Mouse (Mus musculus) thymus, adult 2 months (tissue): Measurements from ENCODE around the gene Jarid2. TPM values are rescaled to one million over a fixed set of nuclear protein-coding genes. Genes with fewer than 3 reads are reported as not detected.
A peak's percentile ranks its signal among the peaks of the same experiment; 100 is the strongest.

Source experiments
- DNase-seq: peaks from one replicate; pipeline ENCODE4 v3.0.0; 2021
- H3K27ac ChIP-seq: fragments of 200-500 bp; 2 replicates; pipeline ENCODE4 v1.5.1; 2012; ENCODE audit warnings: low read length, control low read depth; ENCODE audit not compliant: control insufficient read depth, insufficient read depth
- H3K27me3 ChIP-seq: fragments of 200-500 bp; 2 replicates; pipeline ENCODE4 v1.6.1; 2012; ENCODE audit warnings: mild to moderate bottlenecking, low read length, moderate library complexity, mixed read lengths; ENCODE audit not compliant: control insufficient read depth, insufficient read depth
- H3K36me3 ChIP-seq: fragments of 200-500 bp; 2 replicates; pipeline ENCODE4 v1.6.1; 2012; ENCODE audit warnings: mild to moderate bottlenecking, low read length, moderate library complexity; ENCODE audit not compliant: control insufficient read depth, insufficient read depth
- H3K4me1 ChIP-seq: fragments of 200-500 bp; replicated peaks from 2 replicates; pipeline ENCODE4 v1.6.1; 2012; ENCODE audit warnings: low read length; ENCODE audit not compliant: control insufficient read depth, insufficient read depth
- H3K4me3 ChIP-seq: fragments of 200-500 bp; 2 replicates; pipeline ENCODE4 v1.5.1; 2012; ENCODE audit warnings: mild to moderate bottlenecking, low read length, control low read depth, moderate library complexity; ENCODE audit not compliant: control insufficient read depth, insufficient read depth
- CTCF ChIP-seq: fragments of 200-500 bp; IDR thresholded peaks from 2 replicates; pipeline ENCODE4 v1.5.1; 2012; ENCODE audit warnings: mild to moderate bottlenecking, control low read depth, low read length, moderate library complexity, borderline replicate concordance; ENCODE audit not compliant: control insufficient read depth, poor library complexity, insufficient read depth; ENCODE audit errors: extremely low read depth
- POLR2A ChIP-seq: fragments of 200-500 bp; IDR thresholded peaks from 2 replicates; pipeline ENCODE4 v1.6.1; 2012; ENCODE audit warnings: mild to moderate bottlenecking, low read length, control low read depth, moderate library complexity; ENCODE audit not compliant: control insufficient read depth, poor library complexity, insufficient read depth; ENCODE audit errors: extremely low read depth
- WGBS: fragments of 180-500 bp; shearing (Covaris S2); methylation state at CpG from one replicate; pipeline ENCODE4 v1.1.7; 2018; 5-methylcytosine and 5-hydroxymethylcytosine counted together
- polyA plus RNA-seq: library from polyadenylated mRNA; depleted of rRNA; stranded (reverse); fragments of >200 nt; gene quantifications from 2 replicates; pipeline ENCODE4 v1.2.3, GENCODE M21; 2012

Gene Jarid2
- polyA plus RNA-seq, 1 experiment: 23.7 TPM

- H3K36me3 ChIP-seq: no peaks in the 10 kb centered on the region
- no peak for TF ChIP-seq POLR2A
- no peak for TF ChIP-seq CTCF
- 100% methylated on average over 2 of the region's 2 CpGs for WGBS
- H3K4me1 ChIP-seq: 0 out of 2 replicates have a peak, but pooled peaks cover 2% of the 10 kb centered on the region
- no peaks in the 10 kb centered on the region for H3K27me3 ChIP-seq
- H3K27ac ChIP-seq: no peak overlapping the region
- DNase-seq: no peak
- H3K4me3 ChIP-seq: no peak overlapping the region
Measured at GRCm38 (mm10) chr13:44943618-44944017, 214.3 kb downstream of the Jarid2 start.

- Histone ChIP-seq H3K27ac (no peak overlapping the region), H3K27me3 (no peaks in the 10 kb centered on the region), H3K36me3 (no peaks in the 10 kb centered on the region), H3K4me1 (no peaks in the 10 kb centered on the region), H3K4me3 (no peak overlapping the region)
- no peak for DNase-seq
- TF ChIP-seq CTCF (no peak), POLR2A (no peak)
- WGBS: 96% methylated on average over 8 of the region's 8 CpGs
Measured at GRCm38 (mm10) chr13:44946880-44947635, 217.8 kb downstream of the Jarid2 start.

- DNase-seq: no peak
Measured at GRCm38 (mm10) chr13:44948320-44949250, 219.3 kb downstream of the Jarid2 start.

GRCm38 (mm10) chr13:44952393-44953086 lies 223.3 kb downstream of the Jarid2 start:
- H3K27ac ChIP-seq: no peak overlapping the region
- WGBS: 62% methylated on average over 10 of the region's 10 CpGs
- TF ChIP-seq POLR2A (no peak), CTCF (no peak)
- no peak overlapping the region for H3K4me3 ChIP-seq
- H3K36me3 ChIP-seq: no peaks in the 10 kb centered on the region; the same call in 1 of the 2 replicates
- DNase-seq: peak; percentile 30
- no peaks in the 10 kb centered on the region for H3K4me1 ChIP-seq
- no peaks in the 10 kb centered on the region for H3K27me3 ChIP-seq

More at GRCm38 (mm10) chr13:44948320-44949250, 219.3 kb downstream of the Jarid2 start:
- Histone ChIP-seq H3K27ac (no peak overlapping the region), H3K36me3 (no peaks in the 10 kb centered on the region), H3K4me3 (no peak overlapping the region), H3K27me3 (no peaks in the 10 kb centered on the region), H3K4me1 (no peaks in the 10 kb centered on the region)
- WGBS: 80% methylated on average over 16 of the region's 16 CpGs
- TF ChIP-seq POLR2A (no peak), CTCF (no peak)

- Histone ChIP-seq H3K27ac (no peak overlapping the region), H3K4me1 (no peaks in the 10 kb centered on the region), H3K36me3 (no peaks in the 10 kb centered on the region; the same call in 1 of the 2 replicates), H3K27me3 (no peaks in the 10 kb centered on the region), H3K4me3 (no peak overlapping the region)
- no peak for DNase-seq
- 91% methylated on average over 8 of the region's 8 CpGs for WGBS
- TF ChIP-seq POLR2A: no peak
- no peak for TF ChIP-seq CTCF
Measured at GRCm38 (mm10) chr13:44953546-44954231, 224.4 kb downstream of the Jarid2 start.

GRCm38 (mm10) chr13:44954232-44954568 lies 224.9 kb downstream of the Jarid2 start:
- TF ChIP-seq POLR2A (no peak), CTCF (no peak)
- Histone ChIP-seq H3K4me1 (no peaks in the 10 kb centered on the region), H3K27ac (no peak overlapping the region), H3K4me3 (no peak overlapping the region), H3K36me3 (no peaks in the 10 kb centered on the region; the same call in 1 of the 2 replicates), H3K27me3 (no peaks in the 10 kb centered on the region)
- DNase-seq: no peak
- WGBS: 98% methylated on average over 1 of the region's 1 CpGs
